Mouse (Mus musculus): ENCODE results near the gene Slc25a36. TPM values are rescaled to one million over a fixed set of nuclear protein-coding genes. Genes with fewer than 3 reads are reported as not detected.

Gene Slc25a36
- polyA plus RNA-seq, 1 experiment from 2014 or later: 78.2 TPM

- ATAC-seq (ENCODE audit: insufficient read depth, low FRiP score, low TSS enrichment) (no peak), DNase-seq (ENCODE audit: low spot score) (no peak)
- H3K27me3 ChIP-seq (ENCODE audit: control insufficient read depth, insufficient read depth, low read length): no peaks in the 10 kb centered on the region
- H3K36me3 ChIP-seq (ENCODE audit: control insufficient read depth, insufficient read depth, low read length): no peaks in the 10 kb centered on the region
- 78% methylated on average over 8 of the region's 8 CpGs for WGBS
- H3K9ac ChIP-seq (ENCODE audit: low read length): no peak overlapping the region
- H3K4me1 ChIP-seq (ENCODE audit: control insufficient read depth, insufficient read depth, low read length): no peaks in the 10 kb centered on the region
- H3K4me3 ChIP-seq (ENCODE audit: low read depth, low read length): no peak overlapping the region
- H3K4me2 ChIP-seq (ENCODE audit: low read depth): no peak overlapping the region
- H3K9me3 ChIP-seq (ENCODE audit: control insufficient read depth, low read length): no peaks in the 10 kb centered on the region
- H3K27ac ChIP-seq (ENCODE audit: low read depth, low read length): no peak overlapping the region
Observed at GRCm38 (mm10) chr9:97041633-97042032, 69.3 kb downstream of the Slc25a36 start.

- ATAC-seq (ENCODE audit: insufficient read depth, low FRiP score, low TSS enrichment): no peak
Observed at GRCm38 (mm10) chr9:97038010-97038409, 72.9 kb downstream of the Slc25a36 start.

GRCm38 (mm10) chr9:97036656-97037055 lies 74.3 kb downstream of the Slc25a36 start:
- H3K4me2 ChIP-seq (ENCODE audit: low read depth): no peak overlapping the region
- no peak overlapping the region for H3K27ac ChIP-seq (ENCODE audit: low read depth, low read length)
- DNase-seq (ENCODE audit: low spot score) (no peak), ATAC-seq (ENCODE audit: insufficient read depth, low FRiP score, low TSS enrichment) (no peak)
- 89% methylated on average over 7 of the region's 7 CpGs for WGBS
- H3K36me3 ChIP-seq (ENCODE audit: control insufficient read depth, insufficient read depth, low read length): no peaks in the 10 kb centered on the region
- H3K4me3 ChIP-seq (ENCODE audit: low read depth, low read length): no peak overlapping the region
- H3K9me3 ChIP-seq (ENCODE audit: control insufficient read depth, low read length): no peaks in the 10 kb centered on the region
- H3K9ac ChIP-seq (ENCODE audit: low read length): no peak overlapping the region
- H3K4me1 ChIP-seq (ENCODE audit: control insufficient read depth, insufficient read depth, low read length): no peaks in the 10 kb centered on the region
- no peaks in the 10 kb centered on the region for H3K27me3 ChIP-seq (ENCODE audit: control insufficient read depth, insufficient read depth, low read length)

More at GRCm38 (mm10) chr9:97038010-97038409, 72.9 kb downstream of the Slc25a36 start:
- H3K4me1 ChIP-seq (ENCODE audit: control insufficient read depth, insufficient read depth, low read length): no peaks in the 10 kb centered on the region
- no peak overlapping the region for H3K27ac ChIP-seq (ENCODE audit: low read depth, low read length)
- H3K36me3 ChIP-seq (ENCODE audit: control insufficient read depth, insufficient read depth, low read length): no peaks in the 10 kb centered on the region
- 92% methylated on average over 3 of the region's 3 CpGs for whole genome bisulfite sequencing
- H3K27me3 ChIP-seq (ENCODE audit: control insufficient read depth, insufficient read depth, low read length): no peaks in the 10 kb centered on the region
- no peak overlapping the region for H3K4me2 ChIP-seq (ENCODE audit: low read depth)
- no peak overlapping the region for H3K9ac ChIP-seq (ENCODE audit: low read length)
- H3K9me3 ChIP-seq (ENCODE audit: control insufficient read depth, low read length): no peaks in the 10 kb centered on the region
- no peak for DNase-seq (ENCODE audit: low spot score)
- H3K4me3 ChIP-seq (ENCODE audit: low read depth, low read length): no peak overlapping the region

GRCm38 (mm10) chr9:97027361-97027760 lies 83.6 kb downstream of the Slc25a36 start:
- H3K27ac ChIP-seq (ENCODE audit: low read depth, low read length): no peak overlapping the region
- H3K9ac ChIP-seq (ENCODE audit: low read length): no peak overlapping the region
- ATAC-seq (ENCODE audit: insufficient read depth, low FRiP score, low TSS enrichment) (no peak), DNase-seq (ENCODE audit: low spot score) (no peak)
- H3K4me2 ChIP-seq (ENCODE audit: low read depth): no peak overlapping the region
- H3K9me3 ChIP-seq (ENCODE audit: control insufficient read depth, low read length): no peaks in the 10 kb centered on the region
- 74% methylated on average over 12 of the region's 12 CpGs for WGBS
- no peaks in the 10 kb centered on the region for H3K27me3 ChIP-seq (ENCODE audit: control insufficient read depth, insufficient read depth, low read length)
- H3K4me3 ChIP-seq (ENCODE audit: low read depth, low read length): no peak overlapping the region
- no peaks in the 10 kb centered on the region for H3K4me1 ChIP-seq (ENCODE audit: control insufficient read depth, insufficient read depth, low read length)
- no peaks in the 10 kb centered on the region for H3K36me3 ChIP-seq (ENCODE audit: control insufficient read depth, insufficient read depth, low read length)

GRCm38 (mm10) chr9:97026006-97026405 lies 85.0 kb downstream of the Slc25a36 start:
- H3K27me3 ChIP-seq (ENCODE audit: control insufficient read depth, insufficient read depth, low read length): no peaks in the 10 kb centered on the region
- no peaks in the 10 kb centered on the region for H3K9me3 ChIP-seq (ENCODE audit: control insufficient read depth, low read length)
- no peak overlapping the region for H3K4me3 ChIP-seq (ENCODE audit: low read depth, low read length)
- ATAC-seq (ENCODE audit: insufficient read depth, low FRiP score, low TSS enrichment): no peak
- H3K36me3 ChIP-seq (ENCODE audit: control insufficient read depth, insufficient read depth, low read length): no peaks in the 10 kb centered on the region
- H3K9ac ChIP-seq (ENCODE audit: low read length): no peak overlapping the region
- H3K4me1 ChIP-seq (ENCODE audit: control insufficient read depth, insufficient read depth, low read length): no peaks in the 10 kb centered on the region
- WGBS: 89% methylated on average over 4 of the region's 4 CpGs
- H3K4me2 ChIP-seq (ENCODE audit: low read depth): no peak overlapping the region
- no peak for DNase-seq (ENCODE audit: low spot score)
- H3K27ac ChIP-seq (ENCODE audit: low read depth, low read length): no peak overlapping the region

Other genes starting within 250 kb of the Slc25a36 start
- gene Pxylp1, start 218.5 kb downstream of the Slc25a36 start, polyA plus RNA-seq (2014; fragmentation: Nextera tagmentation; extraction: Ambion mirVana): 33.5 and 34.0 TPM in 2 replicates
- 115 and 125 TPM in 2 replicates for gene Spsb4, start 92.3 kb downstream of the Slc25a36 start, polyA plus RNA-seq (2014; fragmentation: Nextera tagmentation; extraction: Ambion mirVana)